Mouse (Mus musculus) macrophage (primary cell): ENCODE results near the gene Vps52. TPM values are rescaled to one million over a fixed set of nuclear protein-coding genes. Genes with fewer than 3 reads are reported as not detected.

Experiments used
- H3K27ac ChIP-seq: fragments of 350-480 bp; formaldehyde crosslinking; 2 replicates; pipeline ENCODE4 v1.9.0; 2021
- H3K36me3 ChIP-seq: fragments of 350-480 bp; formaldehyde crosslinking; 2 replicates; pipeline ENCODE4 v1.9.0; 2021; ENCODE audit errors: inconsistent target
- H3K4me3 ChIP-seq: fragments of 350-480 bp; formaldehyde crosslinking; 2 replicates; pipeline ENCODE4 v1.9.0; 2021; ENCODE audit errors: inconsistent target
- H3K79me2 ChIP-seq: fragments of 350-480 bp; formaldehyde crosslinking; 2 replicates; pipeline ENCODE4 v1.9.0; 2021; ENCODE audit errors: inconsistent target
- WGBS: methylation state at CpG from one replicate; pipeline ENCODE4 v1.1.7; 2026; ENCODE audit warnings: inconsistent platforms; ENCODE audit not compliant: missing documents; 5-methylcytosine and 5-hydroxymethylcytosine counted together
- polyA plus RNA-seq: library from polyadenylated mRNA; stranded (reverse); fragments of 250-400 nt; gene quantifications from 3 replicates; pipeline ENCODE4 v1.2.4, GENCODE M21; 2018; ENCODE audit warnings: inconsistent platforms

The Vps52 gene
- polyA plus RNA-seq, 1 experiment from 2014 or later: 30.3 TPM

GRCm38 (mm10) chr17:34010156-34010555 lies 54.5 kb downstream of the Vps52 start:
- Histone ChIP-seq H3K79me2 (no peaks in the 10 kb centered on the region), H3K4me3 (no peak overlapping the region), H3K27ac (no peak overlapping the region), H3K36me3 (no peaks in the 10 kb centered on the region)
- WGBS: 83% methylated on average over 4 of the region's 5 CpGs

DNA sequence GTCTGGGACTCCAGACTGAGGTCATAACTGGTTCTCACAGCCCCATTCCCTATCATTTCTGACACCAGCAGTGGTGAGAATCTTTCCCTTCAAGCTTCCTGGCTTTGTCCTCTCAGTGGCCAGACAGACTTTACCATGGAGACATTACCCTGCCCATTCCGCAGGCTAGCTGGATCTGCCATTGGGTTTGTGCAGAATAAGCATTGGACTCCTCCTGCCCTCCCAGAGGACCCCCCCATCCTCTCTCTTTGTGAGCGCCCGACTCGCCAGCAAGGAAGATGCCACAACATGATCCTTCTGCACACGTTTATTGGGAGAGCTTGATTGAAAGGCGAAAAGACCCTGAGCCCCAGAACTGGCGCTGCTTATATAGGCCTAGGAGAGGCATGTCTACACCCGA lies 57.8 kb downstream of the Vps52 start:
- Histone ChIP-seq H3K79me2 (no peaks in the 10 kb centered on the region), H3K27ac (no peak overlapping the region), H3K4me3 (no peak overlapping the region), H3K36me3 (no peaks in the 10 kb centered on the region)
- WGBS: 97% methylated on average over 7 of the region's 8 CpGs

Other genes with a start within 250 kb of the Vps52 start
- gene March2, start 237.1 kb upstream of the Vps52 start, polyA plus RNA-seq: 31.4 to 62.1 TPM (median 56.3 TPM) in 3 replicates
- 103 to 129 TPM (median 115 TPM) in 3 replicates for gene Rab11b, start 195.3 kb upstream of the Vps52 start, polyA plus RNA-seq
- 5.8 to 23.0 TPM (median 12.1 TPM) in 3 replicates for gene Angptl4, start 174.0 kb upstream of the Vps52 start, polyA plus RNA-seq
- gene Kank3, start 145.3 kb upstream of the Vps52 start, polyA plus RNA-seq: 5.5 to 10.9 TPM (median 9.8 TPM) in 3 replicates
- 746 to 2,425 TPM (median 1,878 TPM) in 3 replicates for gene Rps28, start 131.2 kb upstream of the Vps52 start, polyA plus RNA-seq
- gene Ndufa7, start 131.2 kb upstream of the Vps52 start, polyA plus RNA-seq: 105 to 236 TPM (median 213 TPM) in 3 replicates
- 2.0 to 5.0 TPM (median 4.1 TPM) in 3 replicates for gene Cd320, start 112.7 kb upstream of the Vps52 start, polyA plus RNA-seq
- not detected in 3 replicates for gene Gm7029, start 82.0 kb upstream of the Vps52 start, polyA plus RNA-seq
- gene Kifc1, start 65.2 kb upstream of the Vps52 start, polyA plus RNA-seq: 1.3 to 6.1 TPM (median 2.3 TPM) in 3 replicates
- gene Platr17, start 50.7 kb upstream of the Vps52 start, polyA plus RNA-seq: 1.8 TPM in 1 of 3 replicates, not detected in the others
- 32.1 to 95.9 TPM (median 50.6 TPM) in 3 replicates for gene Daxx, start 46.4 kb upstream of the Vps52 start, polyA plus RNA-seq
- gene Tapbp, start 39.9 kb upstream of the Vps52 start, polyA plus RNA-seq: 235 to 575 TPM (median 237 TPM) in 3 replicates
- gene Zbtb22, start 39.9 kb upstream of the Vps52 start, polyA plus RNA-seq: 18.2 to 24.0 TPM (median 21.3 TPM) in 3 replicates
- gene Rgl2, start 26.3 kb upstream of the Vps52 start, polyA plus RNA-seq: 36.9 to 101 TPM (median 53.4 TPM) in 3 replicates
- gene Pfdn6, start 15.5 kb upstream of the Vps52 start, polyA plus RNA-seq: 39.8 to 92.0 TPM (median 50.8 TPM) in 3 replicates
- 10.9 to 27.3 TPM (median 11.8 TPM) in 3 replicates for gene Wdr46, start 15.2 kb upstream of the Vps52 start, polyA plus RNA-seq
- 4.0 to 11.7 TPM (median 6.8 TPM) in 3 replicates for gene B3galt4, start 4.3 kb upstream of the Vps52 start, polyA plus RNA-seq
- gene Rps18, start 189 bp downstream of the Vps52 start, polyA plus RNA-seq: 829 to 1,952 TPM (median 1,389 TPM) in 3 replicates
- gene H2-K1, start 44.5 kb downstream of the Vps52 start, polyA plus RNA-seq: 2,418 to 4,239 TPM (median 2,994 TPM) in 3 replicates
- 12.0 to 17.2 TPM (median 17.1 TPM) in 3 replicates for gene Ring1, start 68.9 kb downstream of the Vps52 start, polyA plus RNA-seq
- gene H2-Ke6, start 72.2 kb downstream of the Vps52 start, polyA plus RNA-seq: 28.2 to 38.3 TPM (median 35.6 TPM) in 3 replicates
- gene Slc39a7, start 75.9 kb downstream of the Vps52 start, polyA plus RNA-seq: 67.7 to 120 TPM (median 117 TPM) in 3 replicates
- gene Rxrb, start 76.0 kb downstream of the Vps52 start, polyA plus RNA-seq: 15.5 to 33.4 TPM (median 20.0 TPM) in 3 replicates
- 0.79 to 1.6 TPM (median 1.2 TPM) in 3 replicates for gene Col11a2, start 83.6 kb downstream of the Vps52 start, polyA plus RNA-seq
- 0.25 to 1.4 TPM (median 0.62 TPM) in 3 replicates for gene H2-Oa, start 136.5 kb downstream of the Vps52 start, polyA plus RNA-seq
- gene H2-DMa, start 163.7 kb downstream of the Vps52 start, polyA plus RNA-seq: 19.1 to 57.0 TPM (median 47.3 TPM) in 3 replicates
- gene Brd2, start 166.8 kb downstream of the Vps52 start, polyA plus RNA-seq: 130 to 435 TPM (median 155 TPM) in 3 replicates
- gene H2-DMb2, start 187.5 kb downstream of the Vps52 start, polyA plus RNA-seq: 1.2 to 2.2 TPM (median 1.8 TPM) in 3 replicates
- gene H2-DMb1, start 197.3 kb downstream of the Vps52 start, polyA plus RNA-seq: 26.4 to 54.6 TPM (median 34.2 TPM) in 3 replicates
- gene Tap1, start 231.7 kb downstream of the Vps52 start, polyA plus RNA-seq: 42.0 to 121 TPM (median 79.2 TPM) in 3 replicates
- gene Psmb9, start 232.0 kb downstream of the Vps52 start, polyA plus RNA-seq: 38.9 to 88.0 TPM (median 49.9 TPM) in 3 replicates
- gene Psmb8, start 241.9 kb downstream of the Vps52 start, polyA plus RNA-seq: 147 to 329 TPM (median 288 TPM) in 3 replicates
- 26.1 to 58.7 TPM (median 37.6 TPM) in 3 replicates for gene Tap2, start 247.7 kb downstream of the Vps52 start, polyA plus RNA-seq